Mouse (Mus musculus) T-helper 2 cell (primary cell): Measurements from ENCODE around the gene Fignl2.

Source experiments
- in situ Hi-C: fragments of 300-600 bp; cut with MboI, MseI; formaldehyde crosslinking; loops from one replicate; pipeline ENCODE4 v1.15.1; 2025; ENCODE audit warnings: high pct_unique_total_duplicates

Gene Fignl2

DNA sequence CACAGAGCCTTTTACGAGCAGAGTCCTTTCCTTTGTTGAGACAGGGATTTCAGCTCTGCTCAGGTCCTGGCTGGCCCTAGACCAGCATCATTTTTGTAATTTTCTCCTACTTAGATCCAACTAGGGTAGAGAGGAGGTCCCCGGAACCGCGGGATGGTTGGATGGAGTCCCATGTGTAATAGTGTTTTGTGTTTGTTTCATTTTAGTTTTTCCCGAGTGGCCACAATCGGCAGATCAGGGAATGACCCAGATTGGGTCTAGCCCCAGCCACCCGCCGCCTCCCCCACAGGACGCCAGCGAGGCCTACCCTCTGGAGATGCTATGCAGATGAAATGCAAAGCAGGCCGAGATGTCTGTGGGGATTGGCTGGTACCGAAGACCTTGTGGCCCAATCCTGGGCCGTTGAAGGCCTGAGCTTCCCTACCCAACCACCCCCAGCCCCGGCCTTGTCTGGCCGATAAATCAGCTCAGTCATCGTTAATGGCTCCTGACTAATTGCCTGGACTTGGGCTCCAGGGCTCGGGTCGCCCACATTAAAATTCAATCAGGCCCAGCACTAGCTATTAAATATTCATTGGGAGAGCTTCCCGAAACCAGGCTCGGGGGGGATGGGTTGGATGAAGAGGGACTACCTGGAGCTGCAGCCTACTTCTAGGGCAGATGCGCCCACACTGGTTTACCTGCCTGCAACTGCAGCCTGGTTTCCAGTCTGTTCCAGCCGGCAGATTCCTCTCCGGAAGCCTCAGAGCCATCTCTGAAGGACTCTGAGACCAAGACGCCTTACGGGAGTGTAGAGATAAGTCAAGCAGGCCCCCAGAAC lies 14.7 kb upstream of the Fignl2 start:
- in situ Hi-C loops, result no loop called here

DNA sequence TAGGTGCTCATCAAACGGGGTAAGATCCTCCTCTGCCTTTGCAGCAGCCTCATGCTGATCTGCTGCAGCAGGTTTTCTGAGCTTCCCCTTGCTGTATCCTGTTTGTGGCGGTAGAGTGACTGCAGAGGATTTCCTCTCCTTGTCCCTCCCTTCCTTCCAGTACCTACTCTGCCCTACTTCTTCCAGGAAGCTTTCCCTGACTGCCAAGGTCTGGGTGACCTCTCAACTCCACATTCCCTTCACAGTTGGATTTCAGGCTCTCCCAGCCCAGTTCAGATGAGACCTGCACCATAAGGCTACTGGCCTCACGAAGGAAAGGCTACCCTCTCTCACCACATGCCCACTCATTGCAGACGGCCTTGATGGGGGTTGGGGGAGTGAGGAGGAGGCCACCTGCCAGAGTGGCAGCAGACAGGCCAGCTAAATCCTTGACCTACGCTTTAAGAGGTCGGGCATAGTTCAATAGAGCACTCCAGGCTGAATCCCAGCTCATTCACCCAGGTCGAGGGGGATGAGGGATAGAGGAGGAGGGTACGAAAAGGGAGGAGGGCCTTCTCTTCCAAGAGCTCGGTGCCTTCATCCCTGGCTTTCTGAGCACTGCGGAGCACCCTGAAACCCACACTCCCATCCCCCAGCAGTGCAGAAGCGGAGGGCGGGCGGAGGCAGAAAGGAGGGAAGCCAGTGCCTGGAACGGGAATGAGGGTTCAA lies 13.9 kb upstream of the Fignl2 start:
- in situ Hi-C loops, result no loop called here

DNA sequence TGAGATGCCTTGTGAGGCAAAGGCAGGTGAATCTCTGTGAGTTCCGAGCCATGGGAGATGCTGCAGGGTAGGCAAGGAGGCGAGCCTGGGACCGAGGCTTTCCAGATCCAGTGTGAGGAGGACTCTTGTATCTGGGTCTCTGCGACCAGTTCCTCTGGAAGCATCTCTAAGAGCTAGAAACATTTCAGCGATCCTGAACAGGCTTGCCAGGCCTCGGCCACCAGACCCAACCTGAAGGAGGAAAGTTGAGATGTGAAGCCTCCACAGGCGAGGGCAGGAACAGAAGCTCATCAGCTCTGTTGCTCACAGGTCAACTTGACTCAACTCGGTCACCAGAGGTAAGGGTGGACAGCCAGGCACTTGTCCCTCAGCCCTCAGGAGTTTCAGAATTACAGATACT lies 13.2 kb upstream of the Fignl2 start:
- in situ Hi-C loops, result no loop called here

DNA sequence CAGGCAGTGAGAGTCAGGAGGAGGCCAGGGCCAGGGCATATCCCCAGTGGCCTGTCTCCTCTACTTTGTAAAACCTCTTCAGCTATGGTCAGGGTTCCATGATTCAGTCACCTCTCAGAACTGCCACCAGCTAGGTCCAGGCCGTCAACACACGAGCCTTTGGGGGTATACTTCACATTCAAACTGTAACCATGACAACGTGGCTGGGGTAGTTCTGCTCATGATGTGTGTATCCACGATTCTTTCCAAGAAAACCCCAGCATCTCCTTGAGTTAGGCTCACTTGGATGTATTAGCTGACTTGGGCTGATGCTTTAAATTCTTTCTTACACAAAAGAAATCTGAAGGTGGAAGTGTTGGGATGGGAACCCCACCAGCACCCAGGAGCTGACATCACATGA lies 9.9 kb upstream of the Fignl2 start:
- in situ Hi-C loops, result no loop called here

DNA sequence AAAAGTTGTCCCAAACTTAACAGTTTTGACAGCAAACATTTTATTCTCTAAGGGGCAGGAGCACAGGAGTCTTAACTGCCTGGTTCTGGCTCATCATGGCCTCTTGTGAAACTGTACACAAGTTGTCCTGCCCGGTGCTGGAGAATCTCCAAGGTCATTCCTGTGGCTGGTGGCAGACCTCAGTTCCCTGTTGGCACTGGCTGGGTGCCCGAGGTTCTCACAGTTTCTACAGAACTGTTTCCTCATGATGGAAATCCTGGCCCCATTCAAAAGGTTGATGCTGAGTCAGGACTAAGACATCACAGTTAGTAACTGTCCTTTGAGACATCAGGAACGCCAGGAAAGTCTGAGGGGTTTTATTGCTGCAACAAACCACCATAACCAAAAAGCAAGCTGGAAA lies 8.6 kb upstream of the Fignl2 start:
- in situ Hi-C loops, result no loop called here

DNA sequence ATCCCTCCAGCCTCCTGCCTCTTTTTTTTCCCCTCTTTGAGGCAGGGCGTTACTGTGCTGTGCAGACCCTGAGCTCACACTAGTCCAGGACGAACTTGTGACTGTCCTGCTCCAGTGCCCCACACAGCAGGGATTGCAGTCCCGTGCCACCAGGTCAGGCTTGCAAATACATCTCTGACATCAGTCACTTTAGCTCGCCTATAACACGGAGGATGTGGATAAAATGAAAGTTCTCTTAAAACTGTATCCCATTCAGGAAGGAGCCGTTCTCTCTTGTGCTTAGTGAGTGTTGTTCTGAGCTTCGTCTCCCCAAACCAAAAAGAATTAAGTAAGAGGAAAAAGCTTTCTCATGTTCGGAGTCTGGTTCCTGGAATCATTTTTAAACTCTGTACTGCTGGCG lies 8.1 kb upstream of the Fignl2 start:
- in situ Hi-C loops, result no loop called here

DNA sequence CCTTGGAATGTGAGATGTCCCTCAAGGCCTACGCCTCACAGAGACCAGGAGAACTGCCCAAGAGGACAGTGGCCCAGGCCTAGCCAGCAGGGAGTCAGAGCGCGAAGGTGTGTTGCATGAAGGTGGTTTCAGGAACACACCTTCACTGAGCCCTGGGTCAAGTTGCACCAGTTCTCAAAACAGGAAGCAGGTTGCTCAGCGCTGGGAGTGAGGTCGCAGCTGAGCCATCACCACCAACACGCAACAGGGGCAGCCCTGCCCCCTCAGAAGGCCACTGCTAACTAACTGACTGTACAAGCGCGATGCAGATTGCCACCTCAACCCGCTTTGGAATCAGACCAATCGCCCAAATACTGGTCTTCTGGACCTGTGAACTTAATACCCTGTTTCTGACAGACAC lies 6.1 kb upstream of the Fignl2 start:
- in situ Hi-C loops, result no loop called here

DNA sequence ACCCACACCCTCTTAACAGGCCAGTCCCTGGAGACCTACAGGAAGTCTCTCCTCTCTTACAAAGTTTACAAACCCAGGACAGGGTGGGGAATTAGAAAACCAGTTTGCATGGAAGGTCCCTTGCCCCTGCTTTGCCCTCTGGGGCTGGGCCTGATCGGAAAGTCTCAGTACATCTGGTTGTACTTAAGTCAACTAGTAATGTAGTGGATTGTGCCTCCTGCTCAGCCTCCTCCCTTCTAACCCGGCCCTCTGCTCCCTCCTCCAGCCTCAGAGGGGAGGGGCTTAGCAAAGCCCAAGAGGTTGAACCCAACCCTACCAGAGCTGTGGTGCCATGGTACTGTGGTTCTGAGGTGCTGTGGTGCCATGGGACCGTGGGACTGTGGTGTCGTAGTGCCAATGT lies 3.9 kb upstream of the Fignl2 start:
- in situ Hi-C loops, result no loop called here

DNA sequence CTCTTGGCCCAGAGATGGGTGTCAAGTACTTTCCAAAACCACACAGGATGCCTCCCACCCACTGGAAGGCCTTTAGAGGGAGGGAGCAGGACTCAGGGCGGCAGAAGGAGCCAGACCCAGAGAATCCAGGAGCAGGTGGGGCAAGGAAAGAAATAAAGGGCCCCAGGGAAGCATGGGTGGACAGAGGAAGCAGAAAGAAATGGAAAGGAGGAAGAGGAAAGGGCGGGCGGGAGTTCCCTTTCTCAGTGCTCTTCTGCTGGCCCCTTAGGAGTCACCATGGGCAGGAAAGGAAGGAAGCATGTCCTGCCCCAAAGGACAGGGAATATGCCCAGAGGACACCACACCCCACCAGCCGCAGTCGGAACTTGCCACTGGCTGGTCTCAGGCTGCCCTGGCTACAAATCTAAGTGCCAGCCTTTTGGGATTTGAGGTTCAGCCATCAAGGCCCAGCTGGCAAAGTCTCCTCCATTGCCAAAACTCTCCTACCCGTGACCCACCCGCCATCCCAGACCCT lies 2.7 kb upstream of the Fignl2 start:
- in situ Hi-C loops, result no loop called here

DNA sequence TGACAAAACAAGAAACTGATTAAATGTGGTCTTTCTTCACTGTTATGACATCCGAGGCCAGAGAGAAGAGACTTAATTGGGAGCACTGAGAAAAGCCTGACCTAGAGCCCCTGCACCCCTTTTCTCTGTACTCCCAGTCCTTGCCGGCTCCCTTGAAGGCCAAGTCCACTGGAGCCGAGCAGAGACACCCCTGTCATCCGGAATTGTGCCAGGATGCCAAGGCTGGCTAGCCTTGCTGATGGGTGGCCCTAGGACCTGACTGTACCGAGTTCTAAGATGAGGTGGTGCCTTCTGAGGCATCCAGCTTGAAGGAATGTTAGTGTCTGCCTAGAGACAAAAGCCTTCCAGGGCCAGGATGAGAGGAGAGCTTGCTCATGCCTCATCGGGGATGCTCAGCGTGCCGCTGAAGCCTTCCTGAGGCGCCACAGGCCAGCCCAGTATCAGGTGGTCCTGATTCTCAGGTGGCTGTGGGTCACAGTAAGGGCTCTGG lies 1.7 kb upstream of the Fignl2 start:
- in situ Hi-C loops, result no loop called here

DNA sequence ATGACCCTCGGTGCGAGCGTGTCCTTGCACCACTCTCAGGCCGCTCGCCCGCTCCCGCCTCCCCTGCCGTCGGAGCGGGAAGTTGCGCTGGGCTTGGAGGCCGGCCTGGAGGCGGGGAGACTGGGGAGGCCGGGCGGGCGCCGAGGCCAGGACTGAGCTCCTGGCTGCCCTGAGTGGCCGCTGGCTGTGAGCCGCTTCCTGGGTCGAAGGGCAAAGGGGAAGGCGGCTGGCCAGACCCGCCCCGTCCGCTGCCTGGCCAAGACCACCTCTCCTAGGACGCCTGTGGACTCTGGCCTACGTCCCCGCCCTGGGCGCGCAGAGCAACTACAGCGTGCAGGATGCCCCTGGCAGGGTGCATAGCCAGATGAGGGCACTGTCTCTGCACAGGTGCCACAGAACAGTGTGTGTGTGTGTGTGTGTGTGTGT lies 377 bp upstream of the Fignl2 start:
- in situ Hi-C loops, result no loop called here

DNA sequence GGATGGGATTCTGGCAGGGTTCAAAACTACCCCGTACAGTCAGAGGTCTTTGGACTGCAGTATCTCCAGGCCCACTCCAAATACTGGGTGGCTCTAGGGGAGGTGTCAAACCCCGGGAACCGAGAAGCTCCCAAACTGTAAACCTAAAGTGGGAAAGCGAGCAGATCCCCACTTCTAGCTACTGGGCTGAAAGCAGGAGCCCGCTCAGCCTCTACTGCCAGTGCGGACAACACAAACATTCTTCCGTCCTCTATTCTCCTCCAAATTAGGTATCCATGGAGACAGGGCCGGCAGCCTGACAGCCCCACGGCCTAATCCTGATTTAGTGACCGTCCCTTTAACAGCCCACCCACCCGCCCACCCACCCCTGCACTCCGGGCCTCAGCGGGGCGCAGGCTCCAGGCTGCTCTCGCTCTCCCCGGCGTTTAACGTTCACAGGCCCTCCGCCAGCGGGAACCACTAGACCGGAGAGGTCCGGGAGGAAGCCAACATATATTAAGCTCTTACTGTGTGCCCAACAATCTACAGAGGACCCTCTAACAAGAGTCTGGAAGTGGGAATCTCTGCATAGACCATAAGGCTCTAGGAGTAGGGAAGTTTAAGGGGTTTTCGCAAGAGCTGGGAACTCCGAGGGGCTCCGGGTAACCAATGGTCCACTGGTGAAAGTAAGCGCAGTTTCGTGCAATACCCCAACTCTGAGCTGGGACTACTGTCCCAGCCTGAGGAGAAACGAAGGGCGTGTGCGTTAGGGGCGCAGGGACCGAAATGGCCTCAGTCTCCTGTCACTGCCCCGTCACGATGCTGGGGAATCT lies 1.2 kb downstream of the Fignl2 start:
- in situ Hi-C loops, result no loop called here

DNA sequence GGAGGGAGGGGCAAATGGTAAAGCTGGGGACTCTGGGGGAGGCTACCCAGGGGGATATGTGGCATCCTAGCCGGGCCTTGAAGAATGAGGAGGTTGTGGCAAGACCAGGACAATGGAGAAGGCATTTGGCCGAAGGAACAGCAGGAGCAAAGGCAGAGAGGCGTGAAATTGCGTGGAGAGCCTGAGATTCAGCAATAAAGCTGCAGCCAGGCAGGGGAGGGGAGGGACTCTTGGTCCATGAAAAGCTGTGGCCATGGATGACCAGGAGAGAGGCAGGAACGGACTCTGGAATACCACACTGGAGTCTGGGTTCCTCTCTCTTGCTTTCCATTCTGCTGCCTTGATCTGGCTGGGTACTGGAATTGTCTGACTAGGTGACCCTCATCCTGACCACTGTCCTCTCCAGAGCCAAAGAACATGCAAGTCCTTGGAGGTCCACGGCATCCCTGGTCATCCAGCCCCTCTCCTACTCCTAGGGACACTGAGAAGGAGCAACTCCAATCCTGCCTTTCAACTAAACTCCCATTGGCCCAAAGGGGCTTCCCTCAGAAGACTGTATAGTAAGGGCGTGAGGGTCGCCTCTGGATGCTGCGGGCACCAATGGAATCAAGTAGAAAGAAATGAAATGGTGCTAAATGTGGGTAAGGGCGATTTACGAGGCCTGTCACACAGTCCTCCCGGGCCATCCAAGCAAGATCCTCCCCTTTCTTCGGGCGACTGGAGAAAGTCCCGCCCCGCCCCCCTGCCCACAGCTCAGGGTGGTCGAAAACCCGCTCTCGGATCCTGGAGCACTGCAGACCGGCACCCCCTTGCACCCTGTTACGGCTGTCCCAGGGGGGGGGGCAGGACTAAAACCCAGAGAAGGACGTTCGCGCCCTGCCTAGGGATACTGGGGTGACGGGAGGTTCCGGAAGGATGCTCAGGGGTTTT lies 2.0 kb downstream of the Fignl2 start:
- in situ Hi-C loops, result no loop called here

DNA sequence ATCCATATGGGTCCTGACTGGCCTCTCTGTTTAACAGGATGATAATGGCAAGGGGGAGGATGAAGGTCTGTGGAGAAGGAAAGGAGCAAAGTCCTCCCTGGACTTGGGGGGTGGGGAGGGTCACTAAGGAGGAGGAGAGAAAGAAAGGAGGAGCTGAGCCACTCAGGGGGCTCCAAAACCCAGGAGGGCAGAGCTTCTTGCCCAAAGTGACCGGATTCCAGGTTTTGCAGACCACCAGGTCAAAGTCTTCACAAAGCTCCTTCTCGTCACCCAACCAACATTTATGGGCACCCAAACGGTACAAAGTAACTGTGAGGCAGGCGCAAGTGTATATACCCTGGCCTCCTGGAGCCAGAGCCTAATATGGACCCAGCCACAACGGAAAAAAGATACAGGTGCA lies 2.7 kb downstream of the Fignl2 start:
- in situ Hi-C loops, result no loop called here

DNA sequence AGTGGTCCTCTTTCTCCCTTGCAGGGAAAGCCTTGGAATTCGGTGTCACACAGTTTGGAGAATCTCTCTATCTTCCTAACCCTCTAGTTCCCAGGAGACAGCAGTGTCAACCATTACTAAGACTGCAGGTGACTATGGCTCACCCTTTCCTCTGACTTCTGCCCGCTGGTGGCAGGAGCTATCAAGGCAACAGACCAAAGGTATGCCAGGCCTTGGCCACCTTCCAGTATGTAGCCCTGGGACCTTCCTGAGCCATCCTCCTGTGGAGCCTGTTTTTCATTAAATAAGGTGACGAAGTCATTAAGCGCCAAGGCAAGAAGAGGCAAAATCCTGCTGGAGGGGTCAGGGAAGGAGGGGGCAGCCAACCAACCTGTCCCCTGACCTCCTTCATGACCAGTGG lies 3.2 kb downstream of the Fignl2 start:
- in situ Hi-C loops, result no loop called here

DNA sequence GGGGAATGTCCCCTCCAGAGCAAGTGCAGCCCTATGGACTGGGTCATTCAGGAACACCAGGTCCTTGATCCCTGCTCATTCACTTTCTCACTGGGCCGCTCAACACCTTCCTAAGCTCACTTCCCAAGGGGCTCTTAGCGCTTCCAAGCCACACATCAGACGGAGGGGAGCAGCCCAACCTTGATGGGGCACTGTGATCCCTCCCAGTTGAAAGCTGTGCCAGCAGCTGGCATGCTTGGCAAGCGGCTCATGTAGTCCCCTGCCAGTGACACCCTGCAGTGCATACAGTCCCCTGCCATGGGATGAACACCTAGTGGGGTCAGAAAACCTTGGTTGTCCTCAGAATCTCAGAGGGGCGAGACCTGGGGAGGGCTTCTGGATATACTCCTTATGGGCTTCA lies 4.3 kb downstream of the Fignl2 start:
- in situ Hi-C loops, result no loop called here

DNA sequence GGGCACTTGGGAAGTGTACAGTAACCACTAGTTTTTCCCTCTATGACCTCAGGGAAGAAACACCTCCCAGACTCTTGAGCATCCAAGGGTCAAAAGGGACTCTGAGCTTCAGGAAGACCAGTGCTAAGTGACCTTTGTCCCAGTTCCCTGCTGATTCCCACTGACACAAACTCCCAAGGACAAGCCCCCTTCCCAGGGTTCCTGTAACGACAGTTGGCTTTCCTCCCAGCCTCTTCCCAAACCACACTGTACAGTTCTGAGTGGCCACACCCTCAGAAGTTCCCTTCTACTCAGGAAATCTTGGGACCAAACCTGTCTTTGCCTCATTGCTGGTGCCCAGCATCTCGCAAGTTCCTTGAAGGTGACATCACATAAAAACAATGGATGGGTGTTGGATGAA lies 5.6 kb downstream of the Fignl2 start:
- in situ Hi-C loops, result no loop called here

DNA sequence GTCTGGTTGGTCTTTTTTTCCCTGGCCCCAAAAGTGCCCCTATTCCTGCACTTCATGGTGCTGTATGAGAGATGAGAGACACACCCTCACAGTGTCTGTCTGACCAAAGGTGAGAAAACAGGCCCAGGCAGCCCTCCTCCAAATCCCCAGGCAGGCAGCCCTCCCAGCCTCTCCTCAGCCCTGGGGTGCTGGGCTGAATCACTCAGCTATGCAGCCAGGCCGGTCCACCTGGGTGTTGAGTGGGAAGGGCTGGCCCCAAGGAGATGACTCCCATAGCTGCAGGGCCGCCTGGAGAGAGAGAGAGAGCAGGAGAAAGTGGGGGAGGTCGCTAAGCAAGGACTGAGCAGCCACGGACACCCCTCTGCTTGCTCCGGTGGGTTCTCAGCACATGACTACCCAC lies 7.6 kb downstream of the Fignl2 start:
- in situ Hi-C loops, result no loop called here

DNA sequence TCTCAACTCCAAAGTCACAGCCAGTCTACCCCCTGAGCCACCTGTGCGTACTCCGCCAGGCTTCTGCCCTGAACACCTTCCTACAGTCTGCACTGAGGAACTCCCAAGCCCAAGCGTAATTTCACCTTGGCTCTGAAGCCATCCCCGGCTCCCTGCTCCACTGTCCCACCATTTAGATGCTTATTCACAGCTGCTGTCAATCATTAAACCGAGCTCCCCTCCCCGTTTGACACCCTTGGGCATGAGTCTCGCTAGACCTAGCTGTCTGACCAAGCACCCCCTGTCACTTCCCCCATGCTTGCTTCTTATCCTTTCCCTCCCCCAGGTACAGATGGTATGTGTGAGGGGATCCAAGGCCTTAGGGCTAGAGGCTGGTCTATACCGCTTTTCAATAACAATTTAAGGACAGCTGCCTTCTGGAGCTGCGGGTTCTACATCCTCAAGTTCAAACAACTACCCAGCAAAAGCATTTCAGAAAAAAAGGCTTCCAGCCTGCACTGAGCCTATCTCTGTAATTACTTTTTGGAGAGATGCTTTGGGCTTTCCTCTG lies 8.7 kb downstream of the Fignl2 start:
- in situ Hi-C loops, result no loop called here

DNA sequence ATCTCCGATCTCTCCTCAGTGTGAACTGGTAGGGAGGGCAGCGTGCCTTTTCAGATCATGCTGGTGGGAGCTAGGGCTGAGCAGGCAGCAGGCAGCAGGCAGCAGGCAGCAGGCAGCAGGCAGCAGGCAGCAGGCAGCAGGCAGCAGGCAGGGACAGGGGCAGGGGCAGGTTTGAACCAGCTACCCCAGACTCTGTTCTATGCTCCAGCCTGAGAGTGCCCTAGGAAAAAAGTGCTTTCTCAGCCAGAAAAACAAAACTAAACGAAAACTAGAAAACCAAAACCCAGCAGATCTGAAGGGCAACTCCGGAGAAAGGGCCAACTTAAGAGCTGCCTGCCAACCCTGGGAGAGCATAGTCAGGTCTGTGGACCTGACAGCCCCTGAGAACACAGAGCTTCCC lies 9.7 kb downstream of the Fignl2 start:
- in situ Hi-C loops, result no loop called here

DNA sequence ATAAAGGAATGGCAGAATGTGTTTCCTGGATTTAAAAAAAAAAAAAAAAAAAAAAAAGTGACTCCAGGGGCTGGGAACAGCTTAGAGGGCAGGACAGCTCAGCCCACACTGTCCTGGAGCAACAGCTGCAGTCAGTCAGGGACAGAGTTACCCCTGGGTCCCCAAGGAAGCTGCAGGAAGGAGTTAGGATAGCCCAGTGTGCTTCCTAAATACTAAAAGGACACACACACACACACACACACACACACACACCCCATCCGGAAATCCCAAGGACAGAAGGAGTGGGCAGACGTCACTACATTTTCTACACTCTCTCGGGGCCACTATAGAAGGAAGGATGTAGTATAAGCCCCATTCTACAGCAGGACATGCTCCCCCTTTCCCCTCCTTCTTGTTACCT lies 10.3 kb downstream of the Fignl2 start:
- in situ Hi-C loops, result no loop called here
